Mouse (Mus musculus) testis, adult 2 months (tissue): ENCODE data around the gene Lgalsl. TPM values are rescaled to one million over a fixed set of nuclear protein-coding genes. Genes with fewer than 3 reads are reported as not detected.

Source experiments
- H3K27ac ChIP-seq: fragments of 200-500 bp; 2 replicates; pipeline ENCODE4 v1.5.1; 2012; ENCODE audit warnings: low read depth, low read length; ENCODE audit not compliant: control insufficient read depth, insufficient read depth
- H3K27me3 ChIP-seq: fragments of 200-500 bp; 2 replicates; pipeline ENCODE4 v1.6.1; 2012; ENCODE audit warnings: mild to moderate bottlenecking, low read length, moderate library complexity; ENCODE audit not compliant: control insufficient read depth, insufficient read depth
- H3K36me3 ChIP-seq: fragments of 200-500 bp; 2 replicates; pipeline ENCODE4 v1.6.1; 2012; ENCODE audit warnings: mild to moderate bottlenecking, low read length; ENCODE audit not compliant: control insufficient read depth, insufficient read depth
- H3K4me1 ChIP-seq: fragments of 200-500 bp; 2 replicates; pipeline ENCODE4 v1.6.1; 2012; ENCODE audit warnings: low read length; ENCODE audit not compliant: control insufficient read depth, insufficient read depth
- H3K4me3 ChIP-seq: fragments of 200-500 bp; 2 replicates; pipeline ENCODE4 v1.5.1; 2012; ENCODE audit warnings: low read depth, mild to moderate bottlenecking, low read length, moderate library complexity, mixed read lengths; ENCODE audit not compliant: control insufficient read depth
- CTCF ChIP-seq: fragments of 200-500 bp; IDR thresholded peaks from 2 replicates; pipeline ENCODE4 v1.5.1; 2012; ENCODE audit warnings: low read depth, mild to moderate bottlenecking, inconsistent platforms, low read length, moderate library complexity; ENCODE audit not compliant: control insufficient read depth, insufficient read depth, insufficient replicate concordance
- POLR2A ChIP-seq: fragments of 200-500 bp; IDR thresholded peaks from 2 replicates; pipeline ENCODE4 v1.6.1; 2012; ENCODE audit warnings: low read depth, mild to moderate bottlenecking, inconsistent platforms, low read length, moderate library complexity; ENCODE audit not compliant: control insufficient read depth
- polyA plus RNA-seq: library from polyadenylated mRNA; depleted of rRNA; stranded (reverse); fragments of >200 nt; gene quantifications from 2 replicates; pipeline ENCODE4 v1.2.3, GENCODE M21; 2012

Lgalsl gene
- polyA plus RNA-seq, 1 experiment = 0.95 TPM

DNA sequence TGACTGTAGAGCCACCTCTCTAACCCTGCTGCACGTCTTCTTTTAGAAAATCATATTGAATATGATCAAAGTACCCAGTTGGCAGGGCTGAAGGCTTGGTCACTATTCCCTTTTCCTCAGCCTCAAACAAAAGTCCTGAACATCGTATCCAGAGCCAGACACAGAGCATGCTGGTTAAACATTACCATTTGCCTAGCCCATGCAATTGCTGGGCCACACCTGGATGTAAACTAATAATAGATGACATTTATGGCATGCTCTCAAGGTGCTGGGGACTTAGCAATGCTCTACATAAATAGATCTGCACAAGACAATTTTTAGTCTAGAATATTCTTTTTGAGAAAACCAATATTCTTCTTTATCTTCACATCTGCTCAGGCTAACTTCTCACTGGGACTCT, 39.5 kb downstream of the Lgalsl start:
- no peak overlapping the region for H3K27ac ChIP-seq
- H3K27me3 ChIP-seq = no peaks in the 10 kb centered on the region
- H3K4me1 ChIP-seq = peaks cover 3% of the 10 kb centered on the region
- TF ChIP-seq POLR2A = no peak
- H3K4me3 ChIP-seq = no peak overlapping the region
- H3K36me3 ChIP-seq = no peaks in the 10 kb centered on the region

DNA sequence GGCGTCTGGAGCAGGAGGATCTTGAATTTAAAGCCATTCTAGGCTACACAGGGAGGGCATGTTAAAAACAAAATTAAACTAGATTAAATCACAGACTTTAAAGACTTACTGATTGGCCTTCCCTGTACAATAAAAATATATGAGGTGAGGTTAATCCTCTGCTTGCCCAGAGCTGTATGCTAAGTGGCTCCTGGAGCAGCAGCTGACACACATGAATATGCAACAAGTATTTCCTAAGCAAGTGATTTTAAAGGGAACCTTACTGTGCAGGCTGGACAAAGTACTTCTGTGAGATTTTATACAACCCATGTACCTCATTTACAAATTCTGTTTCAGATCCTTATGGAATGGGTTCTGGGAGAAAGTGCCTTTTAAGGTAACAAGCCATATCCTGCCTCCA, 41.8 kb downstream of the Lgalsl start:
- H3K36me3 ChIP-seq = no peaks in the 10 kb centered on the region
- H3K4me1 ChIP-seq = no peaks in the 10 kb centered on the region
- no peak overlapping the region for H3K4me3 ChIP-seq
- no peak overlapping the region for H3K27ac ChIP-seq
- TF ChIP-seq CTCF (no peak), POLR2A (no peak)
- no peaks in the 10 kb centered on the region for H3K27me3 ChIP-seq

DNA sequence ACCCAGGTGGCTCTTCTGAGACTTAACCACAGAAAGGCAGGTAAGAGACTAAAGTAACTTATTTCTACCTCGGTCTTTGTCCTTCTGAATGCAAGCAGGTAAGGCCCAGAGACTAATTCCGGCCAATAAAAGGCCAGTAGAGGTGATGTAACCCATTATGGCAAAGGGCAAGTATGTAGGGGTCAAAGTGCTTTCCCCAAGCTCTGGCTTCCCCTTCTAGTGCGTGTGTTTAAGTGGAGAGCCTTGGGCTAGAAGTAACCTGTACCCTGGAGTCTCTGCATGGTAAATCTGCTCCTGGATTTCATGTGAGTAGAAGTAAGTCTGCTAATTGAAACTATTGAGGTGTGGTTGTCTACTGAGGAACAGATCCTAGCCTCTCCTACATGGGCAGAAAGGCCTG, 42.8 kb downstream of the Lgalsl start:
- TF ChIP-seq POLR2A (no peak), CTCF (no peak)
- no peaks in the 10 kb centered on the region for H3K36me3 ChIP-seq
- no peak overlapping the region for H3K27ac ChIP-seq
- H3K4me3 ChIP-seq = no peak overlapping the region
- H3K4me1 ChIP-seq = no peaks in the 10 kb centered on the region
- no peaks in the 10 kb centered on the region for H3K27me3 ChIP-seq

DNA sequence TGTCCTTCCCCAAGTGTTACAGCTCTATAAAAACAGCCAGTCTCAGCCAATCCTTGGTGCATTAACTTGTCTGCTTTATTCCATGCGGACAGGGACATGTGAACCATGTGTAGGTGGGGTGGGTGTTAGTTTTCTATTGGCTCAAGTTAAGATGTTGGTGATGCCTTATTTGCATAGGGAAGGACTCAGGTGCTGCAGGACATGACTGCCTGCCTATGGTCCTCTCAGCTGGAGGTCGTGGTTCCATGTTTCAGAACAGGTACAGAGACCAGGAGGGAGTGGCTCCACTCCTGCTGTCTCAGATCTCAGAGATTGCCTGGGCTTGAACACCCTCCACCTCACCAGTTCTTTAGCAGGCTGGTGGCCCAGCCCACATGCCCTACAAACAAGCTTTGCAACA, 44.7 kb downstream of the Lgalsl start:
- TF ChIP-seq POLR2A = no peak
- no peak for TF ChIP-seq CTCF
- Histone ChIP-seq H3K36me3 (no peaks in the 10 kb centered on the region), H3K4me3 (no peak overlapping the region), H3K27ac (no peak overlapping the region), H3K27me3 (no peaks in the 10 kb centered on the region), H3K4me1 (no peaks in the 10 kb centered on the region)

DNA sequence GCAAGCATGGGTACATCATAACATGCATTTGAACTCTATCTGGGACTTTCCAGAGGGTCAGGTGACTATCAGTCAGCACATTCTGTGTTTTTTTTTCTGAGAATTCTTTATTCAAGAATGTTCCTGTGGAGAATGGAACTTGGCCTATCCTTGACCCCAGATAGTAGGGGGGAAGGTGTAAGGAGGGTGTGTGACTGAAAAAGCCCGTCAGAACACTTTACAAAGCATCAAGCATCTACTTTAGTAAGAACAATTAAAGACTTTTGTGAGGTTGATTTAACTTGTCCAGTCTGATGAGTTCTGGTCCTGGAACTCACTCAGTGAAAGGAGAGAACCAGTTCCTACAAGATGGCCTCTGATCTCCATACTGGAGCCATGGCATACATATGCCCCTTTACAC, 45.7 kb downstream of the Lgalsl start:
- no peak overlapping the region for H3K27ac ChIP-seq
- no peak overlapping the region for H3K4me3 ChIP-seq
- H3K4me1 ChIP-seq = no peaks in the 10 kb centered on the region
- TF ChIP-seq POLR2A (no peak), CTCF (no peak)
- no peaks in the 10 kb centered on the region for H3K36me3 ChIP-seq
- no peaks in the 10 kb centered on the region for H3K27me3 ChIP-seq

DNA sequence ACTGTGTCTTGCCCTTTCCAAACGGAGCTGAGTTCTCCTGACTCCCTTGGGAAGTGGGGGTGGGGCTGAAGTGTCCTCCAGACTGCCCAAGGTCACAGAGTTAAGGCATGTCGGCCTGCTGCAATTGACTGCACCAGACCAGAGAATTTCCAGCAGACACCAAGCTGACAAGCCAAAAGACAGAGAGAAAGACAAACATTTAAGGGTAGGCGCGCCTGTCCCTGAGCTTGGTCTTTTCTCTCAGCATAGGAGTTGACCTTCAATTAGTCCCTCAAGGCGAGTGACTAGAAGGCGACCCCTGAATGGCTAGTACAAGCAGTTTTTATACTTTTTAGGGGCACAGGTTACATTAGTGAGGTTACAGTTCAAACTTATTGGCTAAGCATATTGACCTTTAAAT, 46.1 kb downstream of the Lgalsl start:
- no peak overlapping the region for H3K27ac ChIP-seq
- H3K4me1 ChIP-seq = no peaks in the 10 kb centered on the region
- H3K4me3 ChIP-seq = no peak overlapping the region
- H3K36me3 ChIP-seq = no peaks in the 10 kb centered on the region
- H3K27me3 ChIP-seq = no peaks in the 10 kb centered on the region
- TF ChIP-seq POLR2A = no peak
- no peak for TF ChIP-seq CTCF

DNA sequence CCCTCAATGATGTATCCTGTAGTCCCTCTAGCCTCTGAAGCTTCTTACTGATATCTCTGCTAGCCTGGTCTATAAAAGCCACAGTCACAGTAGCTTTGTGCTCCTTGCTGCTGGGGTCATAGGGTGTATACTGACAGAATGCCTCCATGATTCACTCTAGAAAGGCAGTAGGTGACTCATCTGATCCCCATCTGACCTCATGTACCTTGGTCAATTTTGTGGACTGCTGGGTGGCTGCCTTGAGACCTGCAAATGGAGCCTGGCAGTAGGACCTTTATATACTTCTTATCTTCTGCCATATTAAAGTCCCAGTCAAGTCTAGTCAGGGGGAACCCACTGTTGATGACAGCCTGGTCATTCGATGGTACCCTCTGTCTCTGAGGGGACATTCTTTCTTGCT, 47.4 kb downstream of the Lgalsl start:
- Histone ChIP-seq H3K4me3 (no peak overlapping the region), H3K36me3 (no peaks in the 10 kb centered on the region), H3K27me3 (no peaks in the 10 kb centered on the region), H3K27ac (no peak overlapping the region), H3K4me1 (no peaks in the 10 kb centered on the region)
- TF ChIP-seq POLR2A (no peak), CTCF (no peak)

DNA sequence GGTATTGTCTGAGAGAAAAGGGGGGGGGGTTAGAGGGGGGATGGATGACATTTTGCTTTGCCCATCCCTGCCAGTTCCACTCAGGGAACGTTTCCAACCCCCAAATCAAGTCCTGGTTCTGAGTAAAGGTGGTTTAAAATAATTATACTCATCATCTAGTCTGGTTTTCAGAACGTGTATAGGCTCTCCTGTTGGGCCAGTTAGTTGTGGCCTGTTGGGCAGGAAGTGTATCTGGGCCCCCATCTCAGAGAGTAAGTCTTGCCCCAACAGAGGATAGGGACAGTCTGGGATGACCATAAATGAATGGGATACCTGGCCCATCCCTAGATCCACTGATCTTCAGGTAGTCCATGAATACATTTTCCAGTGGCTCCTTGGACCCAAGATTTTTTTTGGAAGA, 48.2 kb downstream of the Lgalsl start:
- Histone ChIP-seq H3K27me3 (no peaks in the 10 kb centered on the region), H3K27ac (no peak overlapping the region), H3K36me3 (no peaks in the 10 kb centered on the region), H3K4me1 (no peaks in the 10 kb centered on the region), H3K4me3 (no peak overlapping the region)
- TF ChIP-seq POLR2A (no peak), CTCF (no peak)
